Mouse (Mus musculus) hindbrain, embryonic 11.5 days (tissue): ENCODE data around the gene Trim44. TPM values are rescaled to one million over a fixed set of nuclear protein-coding genes. Genes with fewer than 3 reads are reported as not detected.

Experiments
- ATAC-seq: fragments of 200-750 bp; cut with Nextera tagmentation; 2 replicates; pipeline ENCODE4 v1.8.0; 2017; ENCODE audit warnings: mild to moderate bottlenecking, moderate TSS enrichment, moderate library complexity; ENCODE audit not compliant: low FRiP score
- DNase-seq: peaks from one replicate; pipeline ENCODE4 v3.0.0-alpha.2; 2015; ENCODE audit warnings: low spot score
- H3K27ac ChIP-seq: fragments of 300-500 bp; sonication (generic); 2 replicates; pipeline ENCODE4 v1.5.1; 2014; ENCODE audit warnings: mild to moderate bottlenecking, low read depth, low read length
- H3K27me3 ChIP-seq: fragments of 300-500 bp; sonication (generic); 2 replicates; pipeline ENCODE4 v1.6.1; 2014; ENCODE audit warnings: mild to moderate bottlenecking, low read length, moderate library complexity, mixed read lengths; ENCODE audit not compliant: control insufficient read depth, insufficient read depth
- H3K36me3 ChIP-seq: fragments of 300-500 bp; sonication (generic); 2 replicates; pipeline ENCODE4 v1.6.1; 2014; ENCODE audit warnings: mild to moderate bottlenecking, low read length, moderate library complexity, mixed read lengths; ENCODE audit not compliant: control insufficient read depth, insufficient read depth
- H3K4me1 ChIP-seq: fragments of 300-500 bp; sonication (generic); replicated peaks from 2 replicates; pipeline ENCODE4 v1.6.1; 2014; ENCODE audit warnings: low read length, mixed read lengths; ENCODE audit not compliant: control insufficient read depth, insufficient read depth
- H3K4me2 ChIP-seq: fragments of 300-500 bp; sonication (generic); replicated peaks from 2 replicates; pipeline ENCODE4 v1.6.1; 2014; ENCODE audit warnings: mild to moderate bottlenecking, low read depth, low read length
- H3K4me3 ChIP-seq: fragments of 300-500 bp; sonication (generic); 2 replicates; pipeline ENCODE4 v1.5.1; 2014; ENCODE audit warnings: low read depth, low read length
- H3K9ac ChIP-seq: fragments of 300-500 bp; sonication (generic); 2 replicates; pipeline ENCODE4 v1.6.1; 2014; ENCODE audit warnings: low read depth, low read length
- H3K9me3 ChIP-seq: fragments of 300-500 bp; sonication (generic); 2 replicates; pipeline ENCODE4 v1.6.1; 2016; ENCODE audit warnings: low read length; ENCODE audit not compliant: control insufficient read depth
- WGBS: fragments of 180-500 bp; shearing (Covaris S2); extraction: QIAGEN DNeasy Blood & Tissue Kit; methylation state at CpG from one replicate; pipeline ENCODE4 v1.1.7; 2014; 5-methylcytosine and 5-hydroxymethylcytosine counted together
- polyA plus RNA-seq: library from polyadenylated mRNA; unstranded; fragments of >200 nt; fragmentation: Nextera tagmentation; extraction: Ambion mirVana; gene quantifications from 2 replicates; pipeline ENCODE4 v1.2.1, GENCODE M21; 2014

Trim44 gene
- polyA plus RNA-seq, 1 experiment from 2014 or later: 44.3 TPM

- Histone ChIP-seq H3K27me3 (no peaks in the 10 kb centered on the region), H3K9me3 (no peaks in the 10 kb centered on the region), H3K9ac (peak overlapping the region; percentile 88), H3K36me3 (no peaks in the 10 kb centered on the region), H3K4me2 (peak overlapping the region; percentile 82), H3K4me3 (peak overlapping the region; percentile 66), H3K4me1 (no peaks in the 10 kb centered on the region), H3K27ac (peak overlapping the region; percentile 91)
- no peak for DNase-seq
- ATAC-seq: no peak; the same call in 1 of the 2 replicates
- 41% methylated on average over 47 of the region's 48 CpGs for WGBS
Measured at GRCm38 (mm10) chr2:102399864-102400604, 7.6 kb downstream of the Trim44 start.

- Histone ChIP-seq H3K4me2 (no peak overlapping the region), H3K36me3 (no peaks in the 10 kb centered on the region), H3K9ac (no peak overlapping the region), H3K9me3 (no peaks in the 10 kb centered on the region), H3K27ac (no peak overlapping the region), H3K4me3 (no peak overlapping the region), H3K27me3 (no peaks in the 10 kb centered on the region), H3K4me1 (no peaks in the 10 kb centered on the region)
- DNase-seq: no peak
- ATAC-seq: no peak
- WGBS: 86% methylated on average over 1 of the region's 1 CpGs
Measured at GRCm38 (mm10) chr2:102396493-102396892, 11.1 kb downstream of the Trim44 start.

DNA sequence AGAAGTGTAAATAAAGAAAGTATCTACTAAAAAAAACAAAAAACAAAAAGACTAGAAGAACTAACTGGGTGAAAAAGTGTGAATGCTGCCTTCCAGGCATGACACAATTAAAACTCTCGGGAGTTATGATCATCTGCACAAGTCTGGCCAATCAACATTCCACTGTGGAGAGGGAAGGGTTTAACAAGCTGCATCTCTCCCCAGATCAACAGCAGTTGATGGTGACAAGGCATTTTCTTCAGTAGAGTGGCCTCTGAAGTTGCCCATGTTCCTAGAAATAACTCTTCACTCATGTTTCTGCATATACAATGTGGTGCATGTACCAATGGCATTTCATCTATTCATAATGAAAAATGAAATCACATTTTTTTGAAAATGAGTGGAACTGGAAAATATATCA lies 14.2 kb downstream of the Trim44 start:
- no peak for DNase-seq
- Histone ChIP-seq H3K27ac (no peak overlapping the region), H3K4me1 (no peaks in the 10 kb centered on the region), H3K36me3 (no peaks in the 10 kb centered on the region), H3K9me3 (no peaks in the 10 kb centered on the region), H3K4me2 (no peak overlapping the region), H3K4me3 (no peak overlapping the region), H3K27me3 (no peaks in the 10 kb centered on the region), H3K9ac (no peak overlapping the region)
- 89% methylated on average over 1 of the region's 1 CpGs for WGBS
- ATAC-seq: no peak

DNA sequence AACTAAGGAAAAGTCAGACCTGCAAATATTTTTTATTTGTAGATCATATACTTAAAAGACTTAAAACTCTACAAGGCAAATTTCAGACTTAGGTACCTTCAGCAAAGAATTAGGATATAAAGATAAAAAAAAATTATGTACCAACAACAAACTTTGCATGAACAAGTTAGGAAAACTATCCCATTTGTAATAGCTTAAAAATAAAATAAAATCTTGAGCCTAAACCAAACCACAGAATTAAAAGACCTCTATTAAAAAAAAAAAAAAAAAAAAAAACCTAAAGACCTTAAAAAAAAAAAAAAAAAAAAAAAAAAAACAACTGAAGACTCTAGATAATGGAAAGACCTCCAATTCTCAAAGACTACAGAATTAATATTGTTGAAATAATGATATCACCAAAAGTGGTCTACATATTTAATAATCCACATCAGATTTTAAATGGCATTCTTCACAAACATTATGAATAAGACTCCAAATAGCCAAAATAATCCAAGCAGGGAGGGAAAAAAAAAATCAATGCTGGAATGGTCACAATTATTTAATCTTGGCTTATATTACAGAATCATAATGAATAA lies 22.2 kb downstream of the Trim44 start:
- H3K36me3 ChIP-seq: no peaks in the 10 kb centered on the region
- no peak overlapping the region for H3K9ac ChIP-seq
- ATAC-seq: no peak
- no peak for DNase-seq
- no peaks in the 10 kb centered on the region for H3K9me3 ChIP-seq
- no peak overlapping the region for H3K4me2 ChIP-seq
- no peak overlapping the region for H3K27ac ChIP-seq
- no peak overlapping the region for H3K4me3 ChIP-seq
- no peaks in the 10 kb centered on the region for H3K27me3 ChIP-seq
- no peaks in the 10 kb centered on the region for H3K4me1 ChIP-seq

GRCm38 (mm10) chr2:102384496-102384895 lies 23.1 kb downstream of the Trim44 start:
- Histone ChIP-seq H3K4me2 (no peak overlapping the region), H3K27me3 (no peaks in the 10 kb centered on the region), H3K9me3 (no peaks in the 10 kb centered on the region), H3K4me3 (no peak overlapping the region), H3K9ac (no peak overlapping the region), H3K4me1 (no peaks in the 10 kb centered on the region), H3K36me3 (no peaks in the 10 kb centered on the region), H3K27ac (no peak overlapping the region)
- 75% methylated on average over 1 of the region's 1 CpGs for WGBS
- DNase-seq (no peak), ATAC-seq (no peak)

GRCm38 (mm10) chr2:102384057-102384456 lies 23.6 kb downstream of the Trim44 start:
- Histone ChIP-seq H3K4me2 (no peak overlapping the region), H3K4me3 (no peak overlapping the region), H3K27ac (no peak overlapping the region), H3K9ac (no peak overlapping the region), H3K27me3 (no peaks in the 10 kb centered on the region), H3K36me3 (no peaks in the 10 kb centered on the region), H3K4me1 (no peaks in the 10 kb centered on the region), H3K9me3 (no peaks in the 10 kb centered on the region)
- 44% methylated on average over 2 of the region's 2 CpGs for WGBS
- DNase-seq (no peak), ATAC-seq (no peak)

GRCm38 (mm10) chr2:102383069-102383834 lies 24.4 kb downstream of the Trim44 start:
- no peaks in the 10 kb centered on the region for H3K4me1 ChIP-seq
- H3K4me2 ChIP-seq: no peak overlapping the region
- H3K27me3 ChIP-seq: no peaks in the 10 kb centered on the region
- H3K36me3 ChIP-seq: no peaks in the 10 kb centered on the region
- no peak overlapping the region for H3K4me3 ChIP-seq
- no peak overlapping the region for H3K27ac ChIP-seq
- DNase-seq (no peak), ATAC-seq (no peak)
- 67% methylated on average over 3 of the region's 3 CpGs for WGBS
- H3K9ac ChIP-seq: no peak overlapping the region
- H3K9me3 ChIP-seq: no peaks in the 10 kb centered on the region

GRCm38 (mm10) chr2:102382519-102382918 lies 25.1 kb downstream of the Trim44 start:
- no peak overlapping the region for H3K27ac ChIP-seq
- H3K4me2 ChIP-seq: no peak overlapping the region
- H3K9me3 ChIP-seq: no peaks in the 10 kb centered on the region
- WGBS: 78% methylated on average over 3 of the region's 3 CpGs
- H3K4me1 ChIP-seq: no peaks in the 10 kb centered on the region
- no peaks in the 10 kb centered on the region for H3K36me3 ChIP-seq
- no peak overlapping the region for H3K4me3 ChIP-seq
- no peak for DNase-seq
- no peaks in the 10 kb centered on the region for H3K27me3 ChIP-seq
- no peak overlapping the region for H3K9ac ChIP-seq
- ATAC-seq: no peak
